Mouse (Mus musculus) hindbrain, embryonic 13.5 days (tissue): Measurements from ENCODE around the gene Lipk. TPM values are rescaled to one million over a fixed set of nuclear protein-coding genes. Genes with fewer than 3 reads are reported as not detected.

Experiments used
- ATAC-seq: fragments of 200-750 bp; cut with Nextera tagmentation; 2 replicates; pipeline ENCODE4 v1.8.0; 2017; ENCODE audit warnings: moderate TSS enrichment; ENCODE audit not compliant: low FRiP score
- H3K27ac ChIP-seq: fragments of 300-500 bp; sonication (generic); 2 replicates; pipeline ENCODE4 v1.5.1; 2015; ENCODE audit warnings: inconsistent platforms, mild to moderate bottlenecking, moderate library complexity
- H3K27me3 ChIP-seq: fragments of 300-500 bp; sonication (generic); 2 replicates; pipeline ENCODE4 v1.6.1; 2015; ENCODE audit warnings: mild to moderate bottlenecking, inconsistent platforms
- H3K36me3 ChIP-seq: fragments of 300-500 bp; sonication (generic); 2 replicates; pipeline ENCODE4 v1.6.1; 2015; ENCODE audit warnings: mild to moderate bottlenecking, inconsistent platforms
- H3K4me1 ChIP-seq: fragments of 300-500 bp; sonication (generic); replicated peaks from 2 replicates; pipeline ENCODE4 v1.6.1; 2015; ENCODE audit warnings: inconsistent platforms
- H3K4me2 ChIP-seq: fragments of 300-500 bp; sonication (generic); 2 replicates; pipeline ENCODE4 v1.6.1; 2015; ENCODE audit warnings: inconsistent platforms, mild to moderate bottlenecking, moderate library complexity
- H3K4me3 ChIP-seq: fragments of 300-500 bp; sonication (generic); 2 replicates; pipeline ENCODE4 v1.5.1; 2015; ENCODE audit warnings: mild to moderate bottlenecking, inconsistent platforms
- H3K9ac ChIP-seq: fragments of 300-500 bp; sonication (generic); 2 replicates; pipeline ENCODE4 v1.6.1; 2015; ENCODE audit warnings: mild to moderate bottlenecking, inconsistent platforms
- H3K9me3 ChIP-seq: fragments of 300-500 bp; sonication (generic); 2 replicates; pipeline ENCODE4 v1.6.1; 2016; ENCODE audit warnings: inconsistent platforms
- WGBS: fragments of 180-500 bp; shearing (Covaris S2); methylation state at CpG from one replicate; pipeline ENCODE4 v1.1.7; 2015; 5-methylcytosine and 5-hydroxymethylcytosine counted together
- microRNA-seq: library from miRNA; unstranded; fragments of <30 nt; microRNA quantifications from one replicate; pipeline ENCODE4, GENCODE M21; 2016
- polyA plus RNA-seq: library from polyadenylated mRNA; unstranded; fragments of >200 nt; fragmentation: Nextera tagmentation; extraction: Ambion mirVana; gene quantifications from 2 replicates; pipeline ENCODE4 v1.2.1, GENCODE M21; 2015

The Lipk gene
- polyA plus RNA-seq, 1 experiment from 2014 or later = not detected

GRCm38 (mm10) chr19:34066779-34067472 lies 58.8 kb downstream of the Lipk start, which contains the start of gene Lipn:
TSS of gene Lipn (plus strand) at chr19:34067358.
- no peak within 1 kb of the TSS for H3K9ac ChIP-seq
- no peaks in the 10 kb centered on the region for H3K9me3 ChIP-seq
- no peak within 1 kb of the TSS for H3K4me2 ChIP-seq
- 89% methylated on average over 9 of the region's 9 CpGs for WGBS
- no peak within 1 kb of the TSS for H3K27ac ChIP-seq
- H3K4me3 ChIP-seq = no peak within 1 kb of the TSS
- no peaks in the 10 kb centered on the region for H3K4me1 ChIP-seq
- H3K36me3 ChIP-seq = no peaks in the 10 kb centered on the region
- ATAC-seq = no peak
- no peaks in the 10 kb centered on the region for H3K27me3 ChIP-seq

GRCm38 (mm10) chr19:34074239-34074638 lies 66.1 kb downstream of the Lipk start:
- H3K9ac ChIP-seq = no peak overlapping the region
- H3K4me2 ChIP-seq = no peak overlapping the region
- no peak for ATAC-seq
- H3K36me3 ChIP-seq = no peaks in the 10 kb centered on the region
- H3K4me3 ChIP-seq = no peak overlapping the region
- H3K27me3 ChIP-seq = no peaks in the 10 kb centered on the region
- no peak overlapping the region for H3K27ac ChIP-seq
- H3K9me3 ChIP-seq = no peaks in the 10 kb centered on the region
- no peaks in the 10 kb centered on the region for H3K4me1 ChIP-seq

- Histone ChIP-seq H3K4me1 (no peaks in the 10 kb centered on the region), H3K4me2 (no peak overlapping the region), H3K27me3 (no peaks in the 10 kb centered on the region), H3K27ac (no peak overlapping the region), H3K9ac (no peak overlapping the region), H3K4me3 (no peak overlapping the region), H3K36me3 (no peaks in the 10 kb centered on the region), H3K9me3 (no peaks in the 10 kb centered on the region)
- WGBS = 82% methylated on average over 2 of the region's 2 CpGs
- no peak for ATAC-seq
Observed at GRCm38 (mm10) chr19:34078130-34078529, 70.0 kb downstream of the Lipk start.

- ATAC-seq = no peak
- H3K36me3 ChIP-seq = no peaks in the 10 kb centered on the region
- no peaks in the 10 kb centered on the region for H3K4me1 ChIP-seq
- H3K27ac ChIP-seq = no peak overlapping the region
- H3K27me3 ChIP-seq = no peaks in the 10 kb centered on the region
- no peak overlapping the region for H3K4me3 ChIP-seq
- H3K9ac ChIP-seq = no peak overlapping the region
- H3K9me3 ChIP-seq = no peaks in the 10 kb centered on the region
- no peak overlapping the region for H3K4me2 ChIP-seq
- WGBS = 76% methylated on average over 3 of the region's 3 CpGs
Observed at GRCm38 (mm10) chr19:34089011-34089680, 81.1 kb downstream of the Lipk start.

- no peak for ATAC-seq
- H3K9me3 ChIP-seq = no peaks in the 10 kb centered on the region
- H3K9ac ChIP-seq = no peak overlapping the region
- H3K4me2 ChIP-seq = no peak overlapping the region
- no peak overlapping the region for H3K4me3 ChIP-seq
- WGBS = 90% methylated on average over 5 of the region's 5 CpGs
- H3K27me3 ChIP-seq = no peaks in the 10 kb centered on the region
- H3K27ac ChIP-seq = no peak overlapping the region
- H3K36me3 ChIP-seq = no peaks in the 10 kb centered on the region
- H3K4me1 ChIP-seq = no peaks in the 10 kb centered on the region
Observed at GRCm38 (mm10) chr19:34095381-34095780, 87.3 kb downstream of the Lipk start.

- WGBS = 94% methylated on average over 1 of the region's 1 CpGs
Observed at GRCm38 (mm10) chr19:34096228-34096627, 88.1 kb downstream of the Lipk start.

More at GRCm38 (mm10) chr19:34096228-34096627, 88.1 kb downstream of the Lipk start:
- ATAC-seq = no peak
- no peak overlapping the region for H3K4me3 ChIP-seq
- H3K9me3 ChIP-seq = no peaks in the 10 kb centered on the region
- H3K4me2 ChIP-seq = no peak overlapping the region
- H3K9ac ChIP-seq = no peak overlapping the region
- H3K27ac ChIP-seq = no peak overlapping the region
- no peaks in the 10 kb centered on the region for H3K4me1 ChIP-seq
- H3K27me3 ChIP-seq = no peaks in the 10 kb centered on the region
- no peaks in the 10 kb centered on the region for H3K36me3 ChIP-seq

Small RNA genes lying within 50 kb of the gene (microRNA-seq; reads per million reads assigned to microRNA genes)
- not detected for gene Gm23334

Other genes starting within 250 kb of the Lipk start
- gene Lipo3, start 246.3 kb upstream of the Lipk start, polyA plus RNA-seq = 13.4 and 14.4 TPM in 2 replicates
- gene Lipo1, start 220.8 kb upstream of the Lipk start, polyA plus RNA-seq = not detected in 2 replicates
- not detected in 2 replicates for gene Lipf, start 47.1 kb upstream of the Lipk start, polyA plus RNA-seq
- gene Lipn, start 59.1 kb downstream of the Lipk start, polyA plus RNA-seq = not detected in 2 replicates
- not detected in 2 replicates for gene Lipm, start 92.6 kb downstream of the Lipk start, polyA plus RNA-seq
- not detected in 2 replicates for gene Ankrd22, start 157.8 kb downstream of the Lipk start, polyA plus RNA-seq
- gene Stambpl1, start 183.9 kb downstream of the Lipk start, polyA plus RNA-seq = 9.9 and 10.5 TPM in 2 replicates
- gene Acta2, start 247.3 kb downstream of the Lipk start, polyA plus RNA-seq = 19.5 and 30.0 TPM in 2 replicates